Mouse (Mus musculus): ENCODE data around the gene Bglap3.
"Not testable (repeated sequence)": the region's sequence is repeated elsewhere in the genome, so short reads cannot be mapped to it uniquely, and the experiment has no call there.

The Bglap3 gene

DNA sequence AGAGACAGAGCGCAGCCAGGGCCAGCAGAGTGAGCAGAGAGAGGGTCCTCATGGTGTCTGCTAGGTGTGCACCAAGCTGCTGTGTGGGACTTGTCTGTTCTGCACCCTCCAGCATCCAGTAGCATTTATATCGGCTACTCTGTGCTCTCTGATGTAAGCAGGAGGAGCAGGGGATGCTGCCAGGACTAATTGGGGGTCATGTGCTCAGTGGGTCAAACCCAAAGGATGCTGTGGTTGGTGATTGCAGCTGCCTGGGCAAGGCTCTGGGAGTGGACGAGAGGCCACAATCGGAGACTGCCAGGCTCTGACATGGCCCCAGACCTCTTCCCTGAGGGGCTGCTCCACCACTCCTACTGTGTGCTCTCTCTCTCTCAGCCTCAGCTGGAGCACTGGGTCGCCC, 6.1 kb upstream of the Bglap3 start, which contains the start of gene Bglap2:
Gene Bglap2 (minus strand): TSS at position 101 of the 400 bp plus-strand sequence.
- in situ Hi-C loops (cut with MboI, MseI), result not testable (repeated sequence)

DNA sequence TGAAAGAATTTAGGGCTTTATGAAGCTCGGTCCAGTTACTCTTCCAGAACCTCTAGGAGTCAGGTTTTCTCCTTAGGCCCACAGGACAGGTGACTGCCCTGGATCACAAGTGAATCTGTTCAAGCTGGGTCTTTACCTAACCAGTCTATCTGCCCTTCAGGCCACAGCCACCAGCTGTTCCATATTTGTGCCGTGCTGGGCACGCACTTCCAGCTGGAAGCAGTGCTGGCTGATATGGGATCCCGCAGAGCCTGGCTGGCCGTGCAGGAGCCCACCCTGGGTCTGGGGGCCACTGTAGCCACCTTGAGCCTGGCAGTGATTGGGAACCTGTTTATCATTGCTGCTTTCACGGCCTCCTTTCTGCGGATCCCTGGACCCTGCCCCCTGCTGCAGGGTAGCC, 4.1 kb upstream of the Bglap3 start:
- in situ Hi-C loops (cut with MboI, MseI), result not testable (repeated sequence)

DNA sequence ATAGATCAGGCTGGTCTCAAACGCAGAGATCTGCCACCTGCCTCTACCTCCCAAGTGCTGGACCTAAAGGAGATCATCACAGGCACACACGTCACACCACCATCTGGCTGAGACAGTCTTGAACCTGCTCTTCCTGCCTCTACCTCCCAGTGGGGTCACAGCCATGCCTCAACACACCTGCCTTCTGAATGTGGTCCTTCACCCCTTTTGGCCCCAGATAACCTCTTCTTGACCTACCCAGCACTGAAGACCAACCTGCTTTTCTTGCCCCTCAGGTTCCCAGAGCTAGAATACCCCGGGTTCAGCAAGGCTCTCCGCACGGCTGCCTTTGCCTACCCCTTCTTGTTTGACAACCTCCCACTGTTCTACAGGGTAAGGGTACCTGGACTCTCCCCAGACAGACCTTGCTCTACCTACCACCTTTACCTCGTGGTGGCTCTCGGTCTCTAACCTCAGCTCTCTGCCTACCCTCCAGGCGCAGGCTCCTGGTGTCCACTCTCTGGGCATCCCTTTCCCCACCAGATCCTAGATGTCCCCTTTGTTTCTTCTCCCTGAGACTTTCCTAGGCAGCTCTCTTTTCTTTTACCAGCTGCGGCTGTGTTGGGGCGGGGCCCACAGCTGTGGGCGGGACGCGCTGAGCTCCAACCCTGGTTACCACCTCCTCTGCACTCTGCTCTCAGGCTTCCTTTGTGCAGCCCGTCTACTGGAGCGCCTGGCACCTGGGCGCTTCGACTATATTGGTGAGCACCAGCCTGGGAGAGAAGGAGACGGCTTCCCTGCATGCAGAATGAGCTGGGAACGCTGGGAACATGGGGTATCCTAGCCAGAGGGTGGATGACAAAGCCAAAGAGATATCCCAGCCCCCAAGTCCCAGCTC, 3.4 kb upstream of the Bglap3 start:
- in situ Hi-C loops (cut with MboI, MseI), result not testable (repeated sequence)

DNA sequence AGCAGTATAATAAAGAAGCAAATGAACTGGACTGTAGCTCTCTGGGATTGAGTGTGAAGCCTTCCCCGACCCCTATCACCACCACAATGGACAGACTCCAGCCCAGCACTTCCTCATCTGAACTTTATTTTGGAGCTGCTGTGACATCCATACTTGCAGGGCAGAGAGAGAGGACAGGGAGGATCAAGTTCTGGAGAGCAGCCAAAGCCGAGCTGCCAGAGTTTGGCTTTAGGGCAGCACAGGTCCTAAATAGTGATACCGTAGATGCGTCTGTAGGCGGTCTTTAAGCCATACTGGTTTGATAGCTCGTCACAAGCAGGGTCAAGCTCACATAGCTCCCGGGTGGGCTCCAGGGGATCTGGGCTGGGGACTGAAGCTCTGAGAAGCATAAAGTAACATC, 4.0 kb downstream of the Bglap3 start:
- in situ Hi-C loops (cut with MboI, MseI), result not testable (repeated sequence)

DNA sequence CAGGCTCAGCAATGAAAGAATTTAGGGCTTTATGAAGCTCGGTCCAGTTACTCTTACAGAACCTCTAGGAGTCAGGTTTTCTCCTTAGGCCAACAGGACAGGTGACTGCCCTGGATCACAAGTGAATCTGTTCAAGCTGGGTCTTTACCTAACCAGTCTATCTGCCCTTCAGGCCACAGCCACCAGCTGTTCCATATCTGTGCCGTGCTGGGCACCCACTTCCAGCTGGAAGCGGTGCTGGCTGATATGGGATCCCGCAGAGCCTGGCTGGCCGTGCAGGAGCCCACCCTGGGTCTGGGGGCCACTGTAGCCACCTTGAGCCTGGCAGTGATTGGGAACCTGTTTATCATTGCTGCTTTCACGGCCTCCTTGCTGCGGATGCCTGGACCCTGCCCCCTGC, 5.0 kb downstream of the Bglap3 start:
- in situ Hi-C loops (cut with MboI, MseI), result not testable (repeated sequence)

DNA sequence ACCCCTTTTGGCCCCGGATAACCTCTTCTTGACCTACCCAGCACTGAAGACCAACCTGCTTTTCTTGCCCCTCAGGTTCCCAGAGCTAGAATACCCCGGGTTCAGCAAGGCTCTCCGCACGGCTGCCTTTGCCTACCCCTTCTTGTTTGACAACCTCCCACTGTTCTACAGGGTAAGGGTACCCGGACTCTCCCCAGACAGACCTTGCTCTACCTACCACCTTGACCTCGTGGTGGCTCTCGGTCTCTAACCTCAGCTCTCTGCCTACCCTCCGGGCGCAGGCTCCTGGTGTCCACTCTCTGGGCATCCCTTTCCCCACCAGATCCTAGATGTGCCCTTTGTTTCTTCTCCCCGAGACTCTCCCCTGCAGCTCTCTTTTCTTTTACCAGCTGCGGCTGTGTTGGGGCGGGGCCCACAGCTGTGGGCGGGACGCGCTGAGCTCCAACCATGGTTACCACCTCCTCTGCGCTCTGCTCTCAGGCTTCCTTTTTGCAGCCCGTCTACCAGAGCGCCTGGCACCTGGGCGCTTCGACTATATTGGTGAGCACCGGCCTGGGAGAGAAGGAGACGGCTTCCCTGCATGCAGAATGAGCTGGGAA, 5.6 kb downstream of the Bglap3 start:
- in situ Hi-C loops (cut with MboI, MseI), result not testable (repeated sequence)

DNA sequence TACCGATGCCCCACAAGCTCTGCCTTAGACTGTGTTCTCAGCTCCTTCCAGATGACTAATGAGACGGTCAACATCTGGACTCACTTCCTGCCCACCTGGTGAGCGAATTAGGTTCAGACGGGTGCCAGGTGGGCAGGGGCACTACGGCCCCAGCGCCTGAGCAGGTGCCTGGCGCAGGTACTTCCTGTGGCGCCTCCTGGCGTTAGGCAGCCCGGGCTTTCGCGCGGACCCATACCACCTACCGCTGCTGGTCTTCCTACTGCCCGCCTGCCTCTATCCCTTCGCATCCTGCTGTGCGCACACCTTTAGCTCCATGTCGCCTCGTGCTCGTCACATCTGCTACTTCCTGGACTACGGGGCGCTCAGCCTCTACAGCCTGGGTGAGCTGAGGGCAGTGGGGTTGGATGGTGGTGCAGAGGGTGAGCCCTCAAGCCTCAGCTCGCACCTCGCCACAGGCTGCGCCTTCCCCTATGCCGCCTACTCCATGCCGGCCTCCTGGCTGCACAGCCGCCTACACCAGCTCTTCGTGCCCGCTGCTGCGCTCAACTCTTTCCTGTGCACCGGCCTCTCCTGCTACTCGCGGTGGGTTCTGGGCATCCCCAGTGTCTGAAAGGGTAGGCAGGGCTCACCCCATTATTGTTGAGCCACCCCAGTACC, 6.7 kb downstream of the Bglap3 start:
- in situ Hi-C loops (cut with MboI, MseI), result no loop called here

DNA sequence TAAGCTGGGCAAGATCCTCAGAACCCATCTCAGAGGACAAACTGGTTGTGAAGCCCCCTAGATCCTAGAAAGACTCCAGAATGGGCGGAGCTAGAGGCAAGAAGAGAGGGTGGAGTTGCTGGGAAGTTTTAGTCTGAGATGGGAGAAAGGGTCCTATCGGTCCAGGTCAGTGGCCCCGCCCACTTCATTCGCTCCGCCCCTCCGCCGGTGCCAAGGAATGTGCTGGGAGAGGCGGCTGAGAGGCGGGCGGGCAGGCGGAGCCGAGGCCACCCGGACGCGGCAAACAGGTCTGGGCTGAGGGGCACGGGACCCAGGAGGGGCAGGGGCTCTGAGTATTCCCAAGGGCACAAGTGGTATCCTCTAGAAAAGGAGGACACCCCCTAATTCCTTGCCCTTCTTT, 8.2 kb downstream of the Bglap3 start, which contains the start of gene Paqr6:
Gene Paqr6 (plus strand): TSS at position 248 of the 400 bp plus-strand sequence.
- in situ Hi-C loops (cut with MboI, MseI), result no loop called here

DNA sequence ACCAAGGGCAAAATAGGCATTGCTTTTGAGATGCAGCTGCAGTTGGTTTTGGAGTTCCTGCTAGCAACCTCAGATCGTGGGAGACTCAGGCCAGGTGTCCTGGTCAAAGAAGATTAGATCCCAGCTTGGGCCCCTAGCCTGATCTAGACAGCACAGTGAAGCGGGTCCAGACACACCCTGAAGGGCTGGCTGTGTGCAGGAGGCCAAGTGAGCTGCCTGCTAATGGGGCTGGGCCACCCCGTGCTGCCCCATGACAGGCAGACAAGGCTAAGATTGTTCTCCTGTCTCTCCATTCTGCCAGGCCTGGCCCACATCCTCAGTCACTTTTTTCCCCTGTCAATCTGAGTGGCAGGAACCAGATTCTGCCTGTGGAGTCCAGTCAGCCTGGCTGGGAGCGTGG, 8.8 kb downstream of the Bglap3 start:
- in situ Hi-C loops (cut with MboI, MseI), result no loop called here

DNA sequence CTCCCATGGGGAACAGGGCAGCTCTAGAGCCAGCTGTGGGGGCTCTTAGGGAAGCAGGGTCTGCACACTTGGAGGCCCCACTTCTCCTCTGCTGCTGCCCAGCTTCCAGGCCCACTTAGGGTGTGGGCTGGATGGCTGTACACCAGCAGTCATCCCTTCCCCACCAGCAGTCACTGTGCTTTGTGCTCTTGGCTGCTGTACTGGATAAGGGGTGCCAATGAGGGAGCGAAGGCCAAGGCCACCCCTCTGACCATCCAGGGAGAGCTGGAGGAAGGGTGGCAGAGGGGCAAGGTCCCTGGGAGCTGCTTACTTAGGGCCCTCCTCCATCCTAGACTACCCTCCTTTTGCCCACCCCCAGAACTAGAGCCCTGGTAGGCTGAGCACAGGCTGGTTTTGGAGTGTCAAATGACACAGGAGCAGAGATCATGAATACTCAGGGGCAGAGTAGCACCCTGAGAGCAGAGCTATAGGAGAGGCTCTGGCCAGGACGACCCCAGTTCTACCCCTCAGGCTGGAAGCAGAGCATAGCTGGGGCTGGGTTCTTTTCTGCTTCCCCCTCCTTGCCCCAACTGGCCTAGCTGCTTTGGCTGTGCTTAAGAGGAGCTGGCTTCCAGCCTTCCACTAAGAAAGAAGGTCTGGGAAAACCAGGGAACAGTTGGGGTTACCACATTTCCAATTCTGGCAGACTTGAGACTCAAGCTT, 10.8 kb downstream of the Bglap3 start:
- in situ Hi-C loops (cut with MboI, MseI), result no loop called here

DNA sequence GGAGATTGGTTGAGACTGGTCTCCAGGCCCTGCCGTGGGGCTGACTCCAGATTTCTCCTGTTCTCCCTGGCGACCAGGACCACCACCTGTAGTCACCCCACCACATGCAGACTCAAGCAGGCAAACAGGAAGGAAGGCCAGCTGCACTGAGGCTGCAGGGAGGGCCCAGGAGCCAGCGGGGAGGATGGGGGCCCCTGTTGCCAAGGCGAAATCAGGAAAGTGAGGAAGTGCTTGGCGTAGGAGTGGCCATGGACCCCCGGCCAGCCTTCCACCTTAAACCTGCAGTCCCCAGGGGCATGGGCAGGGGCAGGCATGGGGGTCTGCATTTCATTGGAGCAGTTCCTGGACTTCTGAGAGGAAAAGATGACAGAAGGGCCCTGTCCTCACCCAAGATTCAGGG, 11.4 kb downstream of the Bglap3 start:
- in situ Hi-C loops (cut with MboI, MseI), result no loop called here

DNA sequence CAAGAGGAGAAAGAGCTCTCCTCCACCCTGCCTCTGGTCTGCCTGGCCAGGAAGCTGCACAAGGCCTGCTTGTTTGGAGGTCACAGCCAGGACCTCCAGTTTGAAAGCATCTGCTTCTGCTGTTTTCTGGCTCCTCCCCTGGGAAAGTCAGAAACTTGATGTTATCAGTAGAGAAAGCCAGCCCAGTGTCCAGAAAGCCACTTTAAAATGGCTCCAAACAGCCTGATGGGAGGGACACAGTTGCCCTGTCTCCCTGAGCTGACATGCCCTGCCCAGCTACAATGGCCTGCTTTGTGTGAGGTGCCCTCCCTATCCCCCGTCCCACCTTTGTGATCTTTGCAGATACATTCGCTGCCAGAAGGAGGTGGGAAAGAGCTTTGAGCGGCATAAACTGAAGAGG, 12.6 kb downstream of the Bglap3 start:
- in situ Hi-C loops (cut with MboI, MseI), result loop anchor here in 1 of 2 experiments (10.0 kb wide), 1 partner anchor 335 kb away; no protein-coding TSS in a partner anchor

DNA sequence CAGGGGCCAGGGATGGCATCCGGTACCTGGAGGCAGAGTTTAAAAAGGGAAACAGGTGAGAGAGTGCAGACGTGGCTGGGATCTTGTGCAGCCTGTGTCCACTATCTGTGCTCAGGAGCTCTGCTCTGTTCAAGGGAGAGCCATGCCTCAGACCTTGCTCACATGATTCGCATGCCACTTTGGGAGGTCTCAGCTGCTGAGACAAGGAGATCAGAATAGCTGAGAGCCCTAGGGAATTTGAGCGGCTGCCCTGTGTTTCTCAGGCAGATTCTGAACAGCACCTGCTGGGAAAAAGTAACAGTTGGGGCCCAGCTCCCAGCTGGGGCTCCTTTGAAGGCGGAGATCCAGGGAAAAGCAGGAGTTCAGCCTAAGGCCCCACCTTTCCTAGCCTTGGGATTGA, 13.0 kb downstream of the Bglap3 start:
- in situ Hi-C loops (cut with MboI, MseI), result loop anchor here in 1 of 2 experiments (10.0 kb wide), 1 partner anchor 335 kb away; no protein-coding TSS in a partner anchor

DNA sequence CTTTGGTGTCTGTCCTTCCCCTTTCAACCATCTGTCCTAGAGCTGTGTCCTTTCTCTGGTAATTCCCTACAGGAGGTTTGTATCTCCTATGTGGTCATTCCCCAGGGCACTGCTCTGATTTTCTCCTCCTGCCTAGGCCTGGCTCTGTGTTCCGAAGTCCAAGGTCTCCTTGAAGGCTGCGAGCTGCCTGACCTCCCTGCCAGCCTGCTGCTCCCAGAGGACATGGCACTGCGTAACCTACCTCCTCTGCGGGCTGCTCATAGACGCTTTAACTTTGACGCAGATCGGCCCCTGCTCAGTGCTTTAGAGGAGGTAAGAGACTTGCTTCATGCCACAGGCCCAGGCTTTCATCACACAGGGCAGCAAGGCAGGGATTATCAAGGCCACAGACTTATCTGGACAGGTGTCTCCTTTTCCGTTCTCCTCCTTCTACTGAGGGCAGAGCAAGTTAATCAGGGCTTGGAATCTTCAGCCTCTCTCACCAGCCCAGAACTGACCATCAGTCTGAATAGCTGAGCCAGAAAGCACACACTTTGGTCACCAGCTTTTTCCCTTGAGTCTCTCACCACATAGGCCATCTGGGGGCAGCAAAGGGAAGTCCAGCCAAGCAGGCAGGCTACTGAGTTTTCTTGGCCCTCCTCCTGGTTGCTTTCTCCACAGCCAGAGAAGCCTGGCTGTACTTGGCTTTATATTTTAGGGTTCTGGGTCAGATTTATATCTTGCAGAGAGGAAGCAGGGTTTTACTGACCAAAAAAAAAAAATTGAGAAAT, 18.0 kb downstream of the Bglap3 start:
- in situ Hi-C loops (cut with MboI, MseI), result loop anchor here in 1 of 2 experiments (10.0 kb wide), 1 partner anchor 340 kb away; no protein-coding TSS in a partner anchor

DNA sequence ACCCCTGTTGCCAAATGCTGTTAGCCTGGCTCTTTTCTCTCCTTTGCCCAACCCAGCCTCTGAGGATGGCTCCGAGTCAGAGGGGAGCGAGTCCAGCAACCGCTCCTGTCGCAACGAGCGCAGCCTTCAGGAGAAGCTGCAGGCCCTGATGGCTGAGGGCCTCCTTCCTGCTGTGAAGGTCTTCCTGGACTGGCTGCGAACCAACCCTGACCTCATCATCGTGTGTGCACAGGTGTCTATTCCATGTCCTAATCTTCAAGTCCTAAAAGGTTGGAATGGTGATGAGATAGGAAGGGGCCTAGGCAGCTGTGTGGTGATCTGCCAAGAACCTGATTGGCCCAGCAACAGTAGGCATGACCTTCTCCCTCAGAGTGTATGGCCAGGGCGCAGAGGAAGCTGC, 19.6 kb downstream of the Bglap3 start:
- in situ Hi-C loops (cut with MboI, MseI), result loop anchor here in 1 of 2 experiments (10.0 kb wide), 1 partner anchor 342 kb away; no protein-coding TSS in a partner anchor

DNA sequence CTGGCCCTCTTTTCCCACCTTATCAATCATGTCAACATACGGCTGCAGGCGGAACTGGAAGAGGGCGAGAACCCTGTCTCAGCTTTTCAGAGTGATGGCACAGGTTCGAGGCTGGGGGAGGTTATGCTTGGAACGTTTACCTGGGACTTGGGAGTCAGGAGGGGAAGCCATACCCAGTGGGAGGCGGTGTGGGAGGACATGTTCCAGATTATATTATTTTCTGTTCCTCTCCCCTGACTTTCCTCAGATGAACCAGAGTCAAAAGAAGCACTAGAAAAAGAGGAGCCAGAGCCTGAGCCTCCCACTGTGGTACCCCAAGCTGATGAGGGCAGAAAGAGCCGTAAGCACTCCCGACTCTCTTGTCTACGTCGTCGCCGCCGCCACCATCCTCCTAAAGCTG, 21.8 kb downstream of the Bglap3 start:
- in situ Hi-C loops (cut with MboI, MseI), result loop anchor here in 1 of 2 experiments (10.0 kb wide), 1 partner anchor 344 kb away; no protein-coding TSS in a partner anchor

DNA sequence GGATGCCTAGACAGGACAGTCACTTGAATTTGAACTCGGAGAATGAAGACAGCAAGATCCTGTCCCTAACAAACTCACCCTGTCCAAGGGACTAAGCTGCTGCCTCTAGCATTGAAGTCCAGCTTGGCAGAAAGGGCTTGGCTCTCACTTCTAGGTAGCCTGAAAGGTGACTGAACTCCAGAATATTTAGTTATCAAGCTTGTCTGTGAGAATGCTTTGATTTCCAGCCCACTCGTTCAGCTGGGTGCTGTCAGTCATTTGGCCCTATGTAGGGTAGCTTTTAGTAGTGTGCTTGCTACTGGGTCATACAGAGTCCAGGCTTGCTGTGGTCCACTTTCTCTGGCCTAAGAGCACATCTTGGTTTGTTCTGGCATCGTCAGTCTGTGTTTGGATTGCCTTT, 33.5 kb downstream of the Bglap3 start:
- in situ Hi-C loops (cut with MboI, MseI), result no loop called here

DNA sequence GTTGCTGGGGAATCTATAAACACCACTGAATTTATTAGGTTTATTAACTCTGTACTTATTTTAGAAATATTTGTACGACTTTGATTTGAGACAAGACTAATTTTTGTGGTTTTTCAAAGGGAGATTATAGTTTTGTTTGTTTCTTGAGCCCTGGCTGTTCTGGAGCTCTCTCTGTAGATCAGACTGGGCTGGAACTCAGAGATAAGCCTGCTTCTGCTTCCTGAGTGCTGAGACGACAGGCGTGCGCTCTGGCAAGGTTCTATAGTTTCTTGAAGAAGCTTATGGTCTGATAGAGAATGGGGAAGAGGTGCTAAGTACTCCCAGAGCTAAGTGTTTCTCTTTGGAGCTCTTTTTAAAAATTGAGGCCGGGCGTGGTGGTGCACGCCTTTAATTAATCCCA, 34.2 kb downstream of the Bglap3 start:
- in situ Hi-C loops (cut with MboI, MseI), result no loop called here

DNA sequence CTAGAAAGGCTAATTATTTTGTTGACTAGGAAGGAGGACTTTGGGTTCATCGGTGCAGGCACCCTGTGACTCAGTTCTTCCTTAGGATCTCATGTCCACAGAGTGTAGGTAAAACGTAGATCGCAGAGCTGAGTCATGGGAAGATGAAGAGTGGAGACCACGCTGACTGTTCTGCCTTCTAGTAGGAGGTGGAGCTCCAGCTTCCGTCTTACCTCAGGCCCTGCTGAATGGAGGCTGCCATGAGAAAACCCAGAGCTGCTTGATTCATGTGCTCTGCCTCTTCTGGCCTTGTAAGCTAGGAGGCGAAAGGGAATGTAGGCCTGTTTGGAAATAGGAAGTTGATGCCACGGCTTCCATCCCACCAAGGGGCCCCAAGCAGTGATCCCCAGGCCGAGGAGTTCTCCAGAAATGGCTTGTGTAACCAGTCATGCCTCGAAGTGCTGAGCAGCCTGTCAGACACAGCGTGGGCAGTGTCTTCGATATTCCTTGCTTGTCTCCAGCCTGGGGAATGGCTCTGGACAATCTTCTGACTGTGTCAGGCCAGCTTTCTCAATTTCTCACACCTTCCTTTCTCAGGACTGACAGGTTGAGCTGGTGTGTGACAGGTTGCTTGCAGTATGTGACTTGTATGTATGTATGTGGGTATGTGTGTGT, 35.0 kb downstream of the Bglap3 start:
- in situ Hi-C loops (cut with MboI, MseI), result no loop called here

Data from T-helper 17 cell (primary cell).